Mouse (Mus musculus): ENCODE measurements at regions not wholly inside any gene's neighbourhood (a gene's known extent, or its start where the extent isn't known, plus 50 kb on each side); places are given as distances from the start of the nearest gene placed in this dataset.

DNA sequence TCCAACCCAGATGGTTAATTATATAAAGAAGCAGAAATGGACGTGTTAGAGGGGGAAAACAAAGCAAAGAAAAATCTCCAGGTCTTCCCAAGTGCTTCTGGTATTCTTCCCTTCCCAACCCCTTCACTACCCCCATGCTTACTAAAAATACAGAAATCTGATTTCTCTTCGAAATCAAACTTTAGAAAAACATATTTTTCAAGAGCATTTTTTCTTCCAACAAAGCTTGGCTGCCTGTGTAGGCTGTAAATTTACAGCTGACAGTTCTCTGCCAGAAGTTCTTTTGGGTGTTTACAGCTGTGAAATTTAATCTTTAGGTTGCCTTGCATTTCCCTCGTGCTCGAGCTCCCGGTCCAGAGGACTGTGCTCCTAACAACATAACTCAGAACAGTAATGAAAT lies 234.9 kb upstream of the Akirin2 start:
- no peaks in the 10 kb centered on the region for H3K4me1 ChIP-seq
- H3K9me3 ChIP-seq: no peaks in the 10 kb centered on the region; the same call in 1 of the 2 replicates
- 79% methylated on average over 5 of the region's 5 CpGs for WGBS
- H3K4me3 ChIP-seq: no peak overlapping the region
- H3K36me3 ChIP-seq (replicated peaks): no peaks in the 10 kb centered on the region
- no peak overlapping the region for H3K27ac ChIP-seq
- DNase-seq (ENCODE audit: extremely low spot score, low spot score): no peak
- no peaks in the 10 kb centered on the region for H3K27me3 ChIP-seq (ENCODE audit: poor library complexity, severe bottlenecking)

DNA sequence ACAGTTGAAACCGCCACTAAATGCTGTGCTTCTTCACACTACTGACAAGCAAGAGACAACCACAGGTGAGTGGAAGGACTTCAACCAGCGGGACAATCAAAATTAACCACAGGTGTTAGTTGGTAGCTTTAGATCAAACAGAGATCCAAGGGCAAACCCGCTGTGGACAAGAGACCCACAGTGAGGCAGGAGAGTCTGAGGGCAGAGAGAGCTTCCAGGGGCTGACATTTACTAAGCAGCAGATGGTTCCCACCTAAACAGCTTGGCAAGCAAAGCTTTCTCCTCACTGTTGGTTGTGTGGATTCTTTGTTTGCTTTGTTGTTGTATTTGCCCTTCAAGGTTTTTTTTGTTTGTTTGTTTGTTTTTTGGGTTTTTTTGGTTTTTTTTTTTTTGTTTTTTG lies 227.9 kb upstream of the Akirin2 start:
- DNase-seq (ENCODE audit: extremely low spot score, low spot score): no peak
- no peaks in the 10 kb centered on the region for H3K27me3 ChIP-seq (ENCODE audit: poor library complexity, severe bottlenecking)
- H3K27ac ChIP-seq: no peak overlapping the region
- no peaks in the 10 kb centered on the region for H3K9me3 ChIP-seq
- H3K36me3 ChIP-seq (replicated peaks): no peaks in the 10 kb centered on the region
- WGBS: 77% methylated on average over 3 of the region's 3 CpGs
- H3K4me3 ChIP-seq: no peak overlapping the region
- 0 out of 2 replicates have a peak, but pooled peaks cover under 1% of the 10 kb centered on the region for H3K4me1 ChIP-seq

DNA sequence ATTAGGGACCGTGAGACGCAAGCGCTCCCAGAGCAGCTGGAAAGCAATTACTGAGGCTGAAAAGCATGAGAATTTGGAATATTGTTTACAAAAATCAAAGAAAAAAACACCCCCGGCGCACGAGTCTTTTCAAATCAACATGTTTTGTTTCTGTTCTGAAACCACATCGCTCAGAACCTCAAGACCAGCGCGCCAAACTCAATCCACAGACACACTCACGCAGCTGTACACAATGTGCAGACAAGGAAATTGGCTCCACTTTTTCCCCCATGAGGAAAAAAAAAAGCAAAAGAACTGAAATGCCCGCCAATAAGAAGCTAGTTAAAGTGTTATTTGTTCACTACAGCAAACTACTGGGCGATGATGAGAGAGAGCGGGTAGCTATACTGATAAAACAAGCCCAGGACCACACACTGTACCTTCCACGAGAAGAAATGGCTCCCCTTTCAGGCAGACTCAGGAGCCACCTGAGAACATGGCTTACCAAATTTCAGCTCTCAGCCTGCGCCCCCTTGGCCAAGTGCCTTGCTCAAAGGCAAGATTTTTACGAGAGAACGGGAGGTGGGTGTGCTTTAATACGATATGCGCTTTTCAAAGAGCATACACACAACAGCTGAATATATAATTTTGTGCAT lies 222.5 kb upstream of the Akirin2 start:
- Histone ChIP-seq H3K4me3 (no peak overlapping the region), H3K27ac (no peak overlapping the region), H3K4me1 (peaks cover 10% of the 10 kb centered on the region), H3K36me3 (replicated peaks) (no peaks in the 10 kb centered on the region), H3K27me3 (ENCODE audit: poor library complexity, severe bottlenecking) (no peaks in the 10 kb centered on the region), H3K9me3 (no peaks in the 10 kb centered on the region)
- no peak for DNase-seq (ENCODE audit: extremely low spot score, low spot score)
- 74% methylated on average over 19 of the region's 19 CpGs for WGBS

DNA sequence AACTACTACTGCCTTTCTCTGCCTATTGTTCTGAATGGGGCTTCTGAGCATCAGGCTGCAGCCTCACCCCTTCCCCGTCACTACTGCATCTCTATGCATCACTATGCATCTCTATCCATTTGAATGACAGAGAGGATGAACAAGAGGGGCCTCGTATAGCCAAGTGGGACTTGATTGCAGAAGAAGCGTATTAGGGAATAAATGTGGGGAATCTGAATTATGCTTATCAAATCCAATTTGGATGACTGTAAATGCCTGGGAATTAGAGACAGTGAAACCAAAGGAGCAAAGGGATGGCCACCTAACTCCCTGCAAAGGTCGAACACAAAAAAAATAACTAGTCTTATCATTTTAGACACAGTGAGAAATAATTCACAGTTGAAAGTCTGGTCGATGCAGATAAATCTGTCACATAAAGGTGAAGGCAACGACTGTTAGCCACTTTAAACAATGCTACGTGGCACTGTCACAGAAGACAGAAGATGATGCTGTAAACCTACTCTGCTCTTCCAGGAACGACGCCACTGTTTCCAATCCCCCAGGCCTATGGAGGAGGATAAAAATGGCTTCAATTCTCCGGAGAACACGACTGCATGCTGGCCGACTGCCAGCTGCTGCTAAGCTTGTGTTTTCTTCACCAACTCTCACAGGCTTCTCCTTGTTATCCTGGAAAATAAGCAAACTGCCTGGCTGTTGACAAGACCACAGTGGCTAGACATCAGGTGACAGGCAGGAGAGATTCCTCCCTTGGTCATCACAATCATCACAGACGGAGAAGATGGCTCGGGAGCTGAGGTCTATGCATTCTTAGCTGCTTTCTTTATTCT lies 213.6 kb upstream of the Akirin2 start:
- no peak for DNase-seq (ENCODE audit: extremely low spot score, low spot score)
- Histone ChIP-seq H3K4me1 (no peaks in the 10 kb centered on the region), H3K4me3 (no peak overlapping the region), H3K36me3 (replicated peaks) (no peaks in the 10 kb centered on the region), H3K9me3 (no peaks in the 10 kb centered on the region), H3K27ac (no peak overlapping the region), H3K27me3 (ENCODE audit: poor library complexity, severe bottlenecking) (no peaks in the 10 kb centered on the region)
- 80% methylated on average over 14 of the region's 14 CpGs for WGBS

- Histone ChIP-seq H3K27me3 (ENCODE audit: poor library complexity, severe bottlenecking) (no peaks in the 10 kb centered on the region), H3K4me1 (no peaks in the 10 kb centered on the region), H3K4me3 (no peak overlapping the region), H3K27ac (no peak overlapping the region), H3K9me3 (no peaks in the 10 kb centered on the region), H3K36me3 (replicated peaks) (no peaks in the 10 kb centered on the region)
- WGBS: 96% methylated on average over 13 of the region's 13 CpGs
- no peak for DNase-seq (ENCODE audit: extremely low spot score, low spot score)
These were observed 212.9 kb upstream of the Akirin2 start for GRCm38 (mm10) chr4:34337852-34338251.

DNA sequence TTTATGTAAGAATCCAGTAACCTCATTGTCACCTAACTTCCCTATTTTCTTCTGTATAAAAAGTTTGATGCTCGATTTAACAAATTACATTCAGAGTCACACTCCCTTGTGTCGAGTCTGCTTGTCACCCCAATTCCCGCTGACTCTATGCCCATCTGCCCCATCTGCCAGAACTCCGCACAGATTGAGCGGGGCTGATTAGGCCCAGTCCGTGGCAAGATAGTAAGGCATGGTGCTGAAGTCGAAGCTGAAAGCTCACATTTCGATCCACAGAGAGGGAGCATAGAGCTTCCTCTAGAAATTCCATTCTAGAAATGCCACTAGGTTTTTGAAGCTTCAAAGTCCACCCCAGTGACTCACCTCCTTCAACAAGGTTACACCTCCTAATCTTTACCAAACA lies 210.7 kb upstream of the Akirin2 start:
- Histone ChIP-seq H3K27me3 (ENCODE audit: poor library complexity, severe bottlenecking) (no peaks in the 10 kb centered on the region), H3K4me3 (no peak overlapping the region), H3K4me1 (no peaks in the 10 kb centered on the region), H3K27ac (no peak overlapping the region), H3K36me3 (replicated peaks) (no peaks in the 10 kb centered on the region), H3K9me3 (peaks cover 2% of the 10 kb centered on the region; the same call in 1 of the 2 replicates)
- DNase-seq (ENCODE audit: extremely low spot score, low spot score): no peak
- WGBS: 96% methylated on average over 8 of the region's 8 CpGs

DNA sequence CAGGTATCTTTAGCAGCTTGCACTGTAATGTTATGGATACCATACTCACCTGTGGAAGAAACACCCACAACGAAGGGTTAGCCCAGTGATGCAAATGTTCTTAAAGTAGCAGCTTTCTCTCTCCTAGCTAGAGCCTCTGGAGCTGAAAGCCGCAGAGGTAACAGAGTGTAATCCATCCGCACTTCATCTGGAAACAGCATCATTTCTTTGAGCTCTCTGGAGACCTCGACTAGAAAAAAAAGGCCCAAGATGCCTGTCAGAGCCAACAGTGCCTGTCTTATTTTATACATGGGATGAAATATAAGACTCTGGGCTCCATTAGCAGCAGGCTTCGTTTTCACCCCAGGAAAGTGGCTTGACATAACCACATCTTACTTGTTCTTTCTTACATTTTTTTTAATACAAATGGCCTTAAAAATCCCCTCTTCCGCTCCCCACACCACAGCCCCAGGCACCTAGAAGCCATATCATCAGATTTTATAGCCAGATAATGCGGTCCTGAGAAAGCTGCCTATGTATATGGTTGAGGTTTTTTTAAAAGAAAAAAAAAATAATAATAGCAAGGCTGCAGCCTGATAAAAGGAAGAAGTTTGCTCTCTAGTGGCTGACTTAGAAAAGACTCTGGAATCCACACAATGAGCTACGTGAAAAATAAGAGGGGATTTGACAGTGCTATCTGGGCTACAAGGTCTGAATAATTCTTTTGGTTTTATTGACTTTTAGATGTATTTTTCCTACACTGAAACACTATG lies 179.3 kb upstream of the Akirin2 start:
- no peak for DNase-seq (ENCODE audit: extremely low spot score, low spot score)

DNA sequence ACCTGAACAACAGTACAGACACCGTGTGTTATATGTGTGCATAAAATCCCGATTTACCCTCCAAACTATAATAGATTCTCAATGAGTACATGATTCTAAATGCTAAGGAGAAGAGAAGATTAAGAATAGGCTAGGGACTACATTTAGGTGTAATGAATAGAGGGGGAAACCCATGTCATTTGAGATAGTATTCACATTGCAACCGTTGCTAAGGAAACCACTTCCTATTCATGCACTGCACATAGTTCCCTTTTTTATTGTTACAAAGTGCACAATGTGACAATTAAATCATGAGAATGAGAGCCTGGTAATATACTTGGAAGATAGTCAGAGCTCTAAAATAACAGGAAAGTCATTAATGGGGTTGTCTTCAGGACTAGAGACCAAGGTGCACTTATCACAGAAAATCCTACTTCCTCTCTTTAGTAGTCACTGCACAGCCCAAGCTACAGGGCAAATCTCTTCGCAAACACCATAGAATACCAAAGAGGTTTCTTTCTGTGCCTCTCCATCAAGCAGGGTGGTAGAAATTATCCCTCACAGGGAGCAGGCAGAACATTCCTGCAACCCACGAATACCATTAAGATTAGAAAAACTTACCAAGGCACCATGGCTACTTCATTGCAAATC lies 164.3 kb upstream of the Akirin2 start:
- Histone ChIP-seq H3K36me3 (replicated peaks) (no peaks in the 10 kb centered on the region), H3K27me3 (ENCODE audit: poor library complexity, severe bottlenecking) (no peaks in the 10 kb centered on the region), H3K4me3 (no peak overlapping the region), H3K27ac (no peak overlapping the region), H3K4me1 (peaks cover 5% of the 10 kb centered on the region; the same call in 1 of the 2 replicates), H3K9me3 (no peaks in the 10 kb centered on the region)
- no peak for DNase-seq (ENCODE audit: extremely low spot score, low spot score)
- 89% methylated on average over 5 of the region's 5 CpGs for WGBS

More for the DNA sequence above, 179.3 kb upstream of the Akirin2 start:
- Histone ChIP-seq H3K4me1 (no peaks in the 10 kb centered on the region), H3K27me3 (ENCODE audit: poor library complexity, severe bottlenecking) (no peaks in the 10 kb centered on the region), H3K27ac (no peak overlapping the region), H3K9me3 (no peaks in the 10 kb centered on the region), H3K4me3 (no peak overlapping the region), H3K36me3 (replicated peaks) (no peaks in the 10 kb centered on the region)
- 83% methylated on average over 8 of the region's 8 CpGs for WGBS

GRCm38 (mm10) chr4:34391499-34391898 lies 159.2 kb upstream of the Akirin2 start:
- 91% methylated on average over 5 of the region's 5 CpGs for WGBS
- Histone ChIP-seq H3K27me3 (ENCODE audit: poor library complexity, severe bottlenecking) (no peaks in the 10 kb centered on the region), H3K9me3 (no peaks in the 10 kb centered on the region), H3K4me1 (peaks cover 2% of the 10 kb centered on the region; the same call in 1 of the 2 replicates), H3K27ac (no peak overlapping the region), H3K4me3 (no peak overlapping the region), H3K36me3 (replicated peaks) (no peaks in the 10 kb centered on the region)
- DNase-seq (ENCODE audit: extremely low spot score, low spot score): no peak

GRCm38 (mm10) chr4:34403061-34403460 lies 147.7 kb upstream of the Akirin2 start:
- DNase-seq (ENCODE audit: extremely low spot score, low spot score): no peak
- Histone ChIP-seq H3K27ac (no peak overlapping the region), H3K4me1 (no peaks in the 10 kb centered on the region), H3K9me3 (no peaks in the 10 kb centered on the region), H3K4me3 (no peak overlapping the region), H3K27me3 (ENCODE audit: poor library complexity, severe bottlenecking) (no peaks in the 10 kb centered on the region), H3K36me3 (replicated peaks) (no peaks in the 10 kb centered on the region)
- 85% methylated on average over 2 of the region's 2 CpGs for WGBS

DNA sequence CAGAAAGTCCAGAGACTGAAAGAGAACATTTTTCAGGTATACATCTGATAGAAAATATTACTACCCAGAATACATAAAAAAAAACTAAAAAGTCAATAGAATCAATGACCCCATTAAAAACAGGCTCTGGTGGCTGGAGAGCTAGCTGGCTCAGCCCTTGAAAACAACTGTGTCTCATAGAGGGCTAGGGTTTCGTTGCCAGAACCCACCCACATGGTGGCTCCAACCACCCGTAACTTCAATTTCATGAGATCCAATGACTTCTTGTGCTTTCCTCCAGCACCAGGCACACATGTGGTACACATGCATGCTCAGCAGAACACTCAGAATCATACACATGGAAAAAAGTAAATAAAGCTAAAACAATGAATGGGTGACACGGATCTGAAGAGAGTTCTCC lies 143.6 kb upstream of the Akirin2 start:
- DNase-seq (ENCODE audit: extremely low spot score, low spot score): no peak
- Histone ChIP-seq H3K27me3 (ENCODE audit: poor library complexity, severe bottlenecking) (no peaks in the 10 kb centered on the region), H3K27ac (no peak overlapping the region), H3K4me3 (no peak overlapping the region), H3K9me3 (no peaks in the 10 kb centered on the region), H3K4me1 (no peaks in the 10 kb centered on the region), H3K36me3 (replicated peaks) (no peaks in the 10 kb centered on the region)
- 96% methylated on average over 3 of the region's 3 CpGs for WGBS

DNA sequence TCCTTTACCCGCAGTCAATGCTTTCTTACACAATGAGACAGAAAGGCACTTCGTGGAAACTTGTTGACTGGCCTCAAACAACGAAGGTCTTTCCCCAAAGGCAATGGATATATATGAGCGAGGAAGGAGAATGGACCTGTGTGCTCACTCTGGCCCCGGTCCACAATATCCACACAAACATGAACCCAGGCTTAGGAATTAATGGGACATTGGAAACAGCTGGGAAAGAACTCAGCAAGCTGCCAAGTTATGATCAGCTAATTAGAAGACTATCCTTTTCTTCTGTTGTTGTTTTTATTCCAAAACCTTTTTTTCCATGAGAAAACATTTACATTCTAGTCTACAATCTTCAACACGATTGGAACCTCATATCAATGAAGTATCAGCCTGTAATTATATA lies 129.8 kb upstream of the Akirin2 start:
- no peaks in the 10 kb centered on the region for H3K27me3 ChIP-seq (ENCODE audit: poor library complexity, severe bottlenecking)
- WGBS: 92% methylated on average over 6 of the region's 6 CpGs
- no peaks in the 10 kb centered on the region for H3K36me3 ChIP-seq (replicated peaks)
- no peak for DNase-seq (ENCODE audit: extremely low spot score, low spot score)
- H3K9me3 ChIP-seq: no peaks in the 10 kb centered on the region
- H3K27ac ChIP-seq: no peak overlapping the region
- no peak overlapping the region for H3K4me3 ChIP-seq
- H3K4me1 ChIP-seq: no peaks in the 10 kb centered on the region

Data from forebrain, embryonic 10.5 days (tissue).